Mouse (Mus musculus) lung, postnatal 4 days (tissue): Measurements from ENCODE around the gene Bicdl2.

Experiments used
- DNase-seq, 2 experiments: peaks; one replicate each; pipeline ENCODE4 v3.0.0; 2021

The Bicdl2 gene

DNA sequence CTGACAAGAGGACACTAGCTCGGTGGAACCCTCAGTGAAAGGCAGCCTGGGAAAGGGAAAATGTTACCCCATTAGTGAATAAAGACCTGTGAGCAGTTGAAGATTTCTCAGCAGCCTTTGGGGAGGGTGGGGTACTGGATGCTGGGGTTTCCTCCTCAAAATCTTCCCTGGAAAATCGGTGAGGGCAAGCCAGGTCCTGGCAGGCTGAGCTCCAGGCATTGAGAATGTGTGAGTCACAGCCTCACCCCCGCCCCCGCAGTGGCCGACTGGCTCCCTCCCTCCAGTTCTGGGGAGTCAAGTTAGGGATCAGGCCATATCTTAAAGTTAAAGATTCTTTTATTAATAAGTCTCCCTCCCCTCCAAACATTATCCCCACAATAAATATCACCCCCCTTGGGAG, 14.8 kb downstream of the Bicdl2 start:
- DNase-seq, result peak; percentile 63 to 64

GRCm38 (mm10) chr17:23675564-23676281, 15.4 kb downstream of the Bicdl2 start:
- peak; percentile 53 to 68 for DNase-seq

DNA sequence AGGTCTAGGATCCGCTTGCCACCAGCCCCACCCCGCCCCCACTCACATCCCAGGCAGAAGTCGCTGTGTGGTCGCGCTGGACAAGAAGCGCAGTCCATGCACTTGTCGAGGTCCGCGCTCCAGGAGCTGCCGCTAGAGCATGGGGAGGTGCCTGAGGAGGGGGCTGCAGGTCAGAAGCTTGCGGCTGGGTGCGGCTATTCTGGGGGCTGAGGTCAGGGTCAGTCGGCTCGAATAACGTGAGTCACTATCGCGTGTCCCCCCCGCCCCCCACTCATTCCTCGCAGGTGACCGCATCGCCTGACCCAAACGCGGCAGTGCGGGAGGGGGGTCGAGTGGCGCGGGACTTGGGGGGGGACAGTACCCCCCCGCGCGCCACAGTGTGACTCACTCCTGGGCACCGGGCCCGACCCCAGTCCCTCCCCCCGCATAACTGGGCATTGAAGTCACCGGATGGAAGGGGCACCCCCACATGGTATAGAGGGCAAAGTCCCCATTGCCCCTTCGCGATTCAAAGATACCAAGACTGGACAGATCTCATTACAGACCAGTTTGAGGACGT, 16.2 kb downstream of the Bicdl2 start:
- DNase-seq, result peak; percentile 70

DNA sequence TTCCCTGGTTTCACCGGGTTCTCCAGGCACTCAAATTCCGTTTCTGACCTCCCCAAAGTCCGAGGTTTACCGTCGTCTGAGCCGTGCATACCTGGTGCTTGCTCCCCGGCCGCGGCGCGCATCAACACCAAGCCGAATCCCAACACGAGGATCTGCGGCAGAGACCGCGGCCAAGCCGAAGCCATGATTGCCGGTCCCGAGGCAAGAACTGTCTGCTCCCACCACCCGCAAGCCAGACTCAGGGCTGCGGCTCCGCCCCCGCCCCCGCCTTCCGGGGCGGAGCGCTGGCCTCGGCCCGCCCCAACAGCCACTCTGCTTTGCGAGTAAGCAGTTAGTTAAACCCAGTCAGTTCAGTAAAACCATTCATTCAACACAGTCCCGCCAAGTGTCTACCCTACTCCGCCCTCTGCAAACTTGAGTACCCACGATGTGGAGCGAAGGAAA, 17.0 kb downstream of the Bicdl2 start, which contains the start of gene Tnfrsf12a:
Gene Tnfrsf12a (minus strand): TSS at position 233 of the 444 bp plus-strand sequence.
- DNase-seq, result peak; percentile 89 to 93

- no peak for DNase-seq
Observed at GRCm38 (mm10) chr17:23679127-23679835, 19.0 kb downstream of the Bicdl2 start, which contains the start of gene Cldn6. Gene Cldn6, plus strand, starts transcription at chr17:23679249.

- no peak for DNase-seq
Observed at GRCm38 (mm10) chr17:23680336-23680735, 20.0 kb downstream of the Bicdl2 start.

DNA sequence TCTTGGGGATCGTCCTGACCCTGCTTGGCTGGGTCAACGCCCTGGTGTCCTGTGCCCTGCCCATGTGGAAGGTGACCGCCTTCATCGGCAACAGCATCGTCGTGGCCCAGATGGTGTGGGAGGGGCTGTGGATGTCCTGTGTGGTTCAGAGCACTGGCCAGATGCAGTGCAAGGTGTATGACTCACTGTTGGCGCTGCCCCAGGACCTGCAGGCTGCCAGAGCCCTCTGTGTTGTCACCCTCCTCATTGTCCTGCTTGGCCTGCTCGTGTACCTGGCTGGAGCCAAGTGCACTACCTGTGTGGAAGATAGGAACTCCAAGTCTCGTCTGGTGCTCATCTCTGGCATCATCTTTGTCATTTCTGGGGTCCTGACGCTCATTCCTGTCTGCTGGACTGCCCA, 20.8 kb downstream of the Bicdl2 start:
- peak in 1 of 2 experiments; percentile 51 for DNase-seq

DNA sequence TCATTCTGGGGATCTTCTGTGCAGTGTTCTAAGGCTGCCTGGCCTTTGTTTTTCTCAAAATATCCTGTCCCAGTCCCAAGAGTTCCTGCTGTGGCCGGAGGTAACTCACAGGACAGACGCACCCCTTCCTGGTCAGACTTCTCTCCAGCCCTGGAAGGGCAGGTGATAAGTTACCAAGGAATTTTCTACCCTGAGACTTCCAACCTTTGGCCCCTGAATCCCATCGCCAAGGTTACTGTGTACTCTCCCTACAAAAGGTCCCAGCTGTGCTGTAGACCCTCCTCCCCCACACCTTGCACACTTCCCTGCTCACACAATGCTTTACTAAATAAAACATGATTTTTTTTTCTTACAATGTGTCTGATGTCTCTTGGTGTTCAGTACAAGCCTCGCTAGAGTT, 21.8 kb downstream of the Bicdl2 start:
- no peak for DNase-seq

GRCm38 (mm10) chr17:23682530-23682929, 22.2 kb downstream of the Bicdl2 start:
- DNase-seq, result no peak

DNA sequence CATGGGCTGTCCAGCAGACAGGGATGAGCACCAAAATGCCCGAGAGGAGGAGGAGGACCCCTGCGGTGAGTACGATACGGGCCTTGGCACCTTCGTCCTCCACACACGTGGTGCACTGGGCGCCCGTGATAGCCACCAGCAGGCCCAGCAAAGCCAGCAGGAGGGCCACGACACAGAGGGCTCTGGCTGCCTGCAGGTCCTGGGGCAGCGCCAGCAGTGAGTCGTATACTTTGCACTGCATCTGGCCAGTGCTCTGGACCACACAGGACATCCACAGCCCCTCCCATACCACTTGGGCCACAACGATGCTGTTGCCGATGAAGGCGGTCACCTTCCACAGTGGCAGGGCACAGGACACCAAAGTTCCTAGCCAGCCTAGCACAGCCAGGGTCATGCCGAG, 22.9 kb downstream of the Bicdl2 start:
- no peak for DNase-seq

GRCm38 (mm10) chr17:23683856-23684672, 23.8 kb downstream of the Bicdl2 start, which contains the start of gene Cldn9:
Gene Cldn9, minus strand, starts transcription at chr17:23684026.
- DNase-seq, result no peak

DNA sequence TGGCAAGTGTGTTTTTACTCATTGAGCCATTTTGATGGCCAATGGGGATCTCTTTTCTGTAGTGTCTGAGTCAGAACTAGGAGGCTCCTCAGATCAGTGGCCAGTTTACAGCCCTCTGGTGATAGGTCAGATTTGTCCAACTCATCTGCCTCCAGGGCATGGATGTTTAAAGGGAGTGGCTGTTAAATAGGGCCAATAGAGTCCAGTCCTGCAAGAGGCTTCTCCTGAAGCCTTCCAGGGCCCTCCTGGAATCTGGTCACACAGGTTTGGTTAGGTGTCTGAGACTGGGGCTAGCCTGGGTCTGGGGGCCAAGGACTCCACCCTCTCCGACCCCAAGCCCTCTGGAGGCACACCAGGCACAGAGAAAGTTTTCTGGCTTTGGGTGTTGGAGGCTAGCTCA, 34.2 kb downstream of the Bicdl2 start:
- no peak for DNase-seq

DNA sequence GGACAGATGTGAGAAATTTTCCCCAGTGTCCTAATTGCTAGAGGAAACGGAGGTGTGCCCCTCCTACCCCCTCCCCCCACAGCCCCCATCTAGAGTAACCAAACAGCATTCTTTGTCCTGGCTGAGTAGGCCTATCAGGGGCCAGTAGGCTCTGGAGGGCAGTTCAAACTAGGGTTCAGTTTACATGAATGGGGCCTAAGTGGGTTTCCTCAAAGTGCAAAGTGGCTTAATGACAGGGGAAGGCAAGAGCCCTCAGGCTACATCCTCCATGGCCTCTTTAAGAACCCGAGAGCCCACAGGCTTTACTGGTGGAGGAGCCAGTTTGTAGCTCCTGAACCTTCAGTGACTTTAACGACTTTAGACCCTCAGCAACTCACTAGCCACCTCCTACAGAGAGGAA, 35.5 kb downstream of the Bicdl2 start:
- no peak for DNase-seq

DNA sequence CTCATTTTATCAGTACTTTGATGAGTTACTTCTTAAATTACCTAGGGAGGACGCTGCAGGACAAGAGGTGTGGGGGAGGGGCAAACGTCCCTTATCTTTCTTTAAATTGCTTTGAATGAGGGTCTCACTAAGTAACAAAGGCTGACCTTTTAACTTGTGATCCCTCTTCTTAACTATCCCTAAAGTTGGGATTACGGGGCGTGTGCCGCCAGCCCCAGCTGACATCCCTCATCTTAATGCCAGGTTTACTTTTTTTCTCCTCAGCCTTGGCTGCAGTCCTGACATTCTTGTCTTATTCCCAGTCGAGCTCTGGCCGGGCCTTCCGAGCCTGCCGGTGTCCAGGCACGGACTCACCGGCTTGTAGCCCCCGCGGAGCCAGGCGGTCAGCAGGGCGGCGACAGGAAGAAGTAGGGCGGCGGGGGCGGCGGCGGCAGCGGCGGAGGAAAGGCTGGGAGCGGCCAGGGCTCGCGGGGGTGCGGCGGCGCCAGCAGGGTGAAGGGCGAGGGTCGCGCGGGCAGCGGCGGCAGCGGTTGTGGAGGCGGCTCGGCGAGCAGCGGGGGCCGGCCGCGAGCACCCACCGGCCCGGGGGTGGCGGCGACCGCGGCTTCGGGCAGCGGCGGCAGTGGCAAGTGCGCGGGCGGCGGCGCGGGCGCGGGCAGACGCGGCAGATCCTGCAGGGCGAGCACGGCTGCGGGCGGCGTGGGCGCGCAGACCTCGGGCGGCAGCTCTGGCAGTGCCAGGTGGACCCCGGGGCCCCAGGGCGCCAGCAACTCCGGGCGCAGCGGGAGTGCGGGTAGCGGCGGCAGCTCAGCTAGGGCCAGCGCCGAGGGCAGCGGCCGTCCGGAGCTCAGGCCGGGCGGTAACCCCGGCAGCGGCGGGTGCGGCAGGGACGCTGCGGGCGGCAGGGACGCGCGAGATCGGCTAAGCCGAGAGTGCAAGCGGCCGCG, 39.1 kb downstream of the Bicdl2 start:
- DNase-seq, result peak; percentile 34 to 56

DNA sequence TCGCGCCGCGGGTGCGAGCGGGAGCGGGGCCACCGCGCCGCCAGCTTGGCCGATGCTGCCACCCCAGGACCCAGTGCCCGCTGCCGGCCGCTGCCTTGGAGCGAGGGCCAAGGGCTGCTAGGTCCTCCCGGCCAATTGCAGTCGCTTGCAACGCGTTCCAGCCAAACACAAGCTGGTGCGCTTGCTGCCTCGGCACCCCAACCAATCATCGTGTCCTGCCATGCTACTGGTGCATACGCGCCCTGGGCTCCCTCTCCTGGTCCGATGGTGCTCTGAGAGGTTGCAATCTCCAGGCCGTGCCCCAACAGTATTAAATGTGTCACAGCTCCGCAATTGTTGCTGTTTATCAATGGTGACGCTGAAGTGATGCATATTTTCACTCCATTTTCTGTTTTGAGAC, 39.8 kb downstream of the Bicdl2 start:
- peak; percentile 92 to 93 for DNase-seq

DNA sequence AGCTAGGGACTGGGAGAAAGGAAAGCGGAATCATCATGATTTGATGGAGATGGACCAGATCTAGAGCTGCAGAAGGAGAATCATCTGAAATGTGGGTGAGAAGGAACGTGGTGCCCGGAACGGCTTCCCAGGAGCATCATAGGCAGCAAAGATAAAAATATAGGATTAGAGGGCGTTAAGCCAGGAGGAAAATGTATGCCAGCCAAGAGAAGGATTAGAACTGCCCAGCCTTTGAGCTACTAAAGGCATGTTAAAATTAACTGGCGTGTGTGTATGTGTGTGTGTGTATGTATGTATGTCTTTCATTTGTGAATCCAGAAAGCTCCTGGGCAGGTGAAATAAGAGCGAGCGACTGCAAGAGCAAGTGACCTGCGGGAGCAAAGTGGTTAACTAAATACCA, 43.0 kb downstream of the Bicdl2 start:
- no peak for DNase-seq

GRCm38 (mm10) chr17:23704741-23705140, 44.4 kb downstream of the Bicdl2 start:
- no peak for DNase-seq

DNA sequence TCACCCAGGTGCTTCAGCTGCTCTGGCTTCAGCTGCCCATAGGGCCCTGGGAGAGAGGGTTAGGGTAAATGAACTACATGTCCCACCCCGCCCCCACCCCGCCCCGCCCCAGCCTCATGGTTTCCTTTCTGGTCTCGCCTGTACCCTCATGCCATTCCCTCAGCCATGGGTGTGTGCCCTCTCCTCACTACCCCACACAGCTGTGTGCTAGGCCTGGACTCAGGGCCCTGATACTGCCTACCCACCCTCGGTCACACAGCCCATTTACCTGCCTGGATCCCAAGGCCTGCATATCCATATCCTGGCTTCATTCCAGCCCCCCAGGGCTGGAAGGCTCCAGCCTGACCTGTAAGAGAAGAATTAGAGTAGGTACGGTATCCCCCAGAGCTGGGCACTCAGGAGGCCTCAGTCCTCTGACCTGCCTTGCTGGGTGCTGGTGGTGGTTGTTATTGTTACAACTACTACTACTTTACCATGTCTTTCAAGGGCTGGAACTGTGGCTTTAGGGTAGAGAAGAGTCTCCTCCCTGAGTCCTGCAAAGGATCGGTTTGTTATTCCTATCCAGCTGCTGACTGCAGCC, 45.3 kb downstream of the Bicdl2 start:
- DNase-seq, result no peak

DNA sequence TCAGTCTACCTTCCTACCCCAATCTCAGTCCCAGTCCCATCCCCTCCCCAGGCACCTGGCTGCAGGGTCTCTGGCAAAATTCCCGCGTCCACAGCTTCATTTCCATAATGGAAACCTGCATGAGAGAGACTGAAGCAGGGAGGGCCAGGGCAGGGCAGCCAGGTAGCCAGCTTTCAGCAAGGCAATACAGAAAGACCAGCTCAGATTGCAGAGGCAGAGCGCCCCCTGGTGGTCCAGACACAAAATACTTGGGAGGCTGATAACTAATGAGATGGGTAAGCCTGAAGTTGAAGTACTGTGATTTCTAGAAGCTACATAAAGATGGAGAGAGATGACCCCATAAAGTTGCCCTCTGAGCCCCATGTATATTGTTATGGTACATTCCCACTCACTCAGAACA, 45.9 kb downstream of the Bicdl2 start:
- peak; percentile 69 to 77 for DNase-seq

DNA sequence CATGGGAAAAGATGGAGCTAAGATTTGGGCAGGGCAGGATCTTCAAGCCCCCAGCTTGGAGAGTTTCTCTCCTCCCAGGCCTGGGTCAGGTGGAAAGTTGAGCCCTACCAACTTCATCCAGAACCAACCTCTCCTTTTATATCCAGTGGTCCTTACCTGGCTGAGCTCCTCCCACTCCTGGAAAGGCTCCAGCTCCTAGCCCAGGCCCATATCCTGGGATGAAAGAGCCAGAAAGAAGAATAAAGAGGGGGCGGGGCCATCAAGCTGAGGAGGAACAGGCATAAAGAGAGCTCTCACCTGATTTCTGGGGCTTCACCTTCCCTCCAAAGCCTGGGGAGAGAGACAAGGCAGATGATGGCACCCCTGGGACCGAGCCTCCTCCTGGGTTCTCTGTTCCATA, 56.7 kb downstream of the Bicdl2 start:
- no peak for DNase-seq
